Mouse (Mus musculus): ENCODE measurements at regions not wholly inside any gene's neighbourhood (a gene's known extent, or its start where the extent isn't known, plus 50 kb on each side); places are given as distances from the start of the nearest gene placed in this dataset.

- no peak for TF ChIP-seq POLR2A (IDR thresholded peaks at IDR 0.05; ENCODE audit: low read depth, low read length)
- TF ChIP-seq CTCF (conservative IDR thresholded peaks at IDR 0.05; ENCODE audit: insufficient read depth, insufficient read length, low read depth, low read length) = no peak
Observed at GRCm38 (mm10) chr3:144113672-144114645, 91.1 kb downstream of the Lmo4 start.

All from kidney, adult 2 months (tissue).